Mouse (Mus musculus) layer of hippocampus, adult 8-10 months (tissue): ENCODE measurements around the gene Fam50b. TPM values are rescaled to one million over a fixed set of nuclear protein-coding genes. Genes with fewer than 3 reads are reported as not detected.

Experiments
- DNase-seq, 2 experiments: peaks; one replicate each; pipeline ENCODE4 v3.0.0; 2022; ENCODE audit warnings: low spot score in 2 of 2
- total RNA-seq, 4 experiments: library from RNA; stranded (reverse); gene quantifications; 2 replicates each; pipeline ENCODE4 v1.2.4; 2022

Fam50b gene
- not detected for total RNA-seq

DNA sequence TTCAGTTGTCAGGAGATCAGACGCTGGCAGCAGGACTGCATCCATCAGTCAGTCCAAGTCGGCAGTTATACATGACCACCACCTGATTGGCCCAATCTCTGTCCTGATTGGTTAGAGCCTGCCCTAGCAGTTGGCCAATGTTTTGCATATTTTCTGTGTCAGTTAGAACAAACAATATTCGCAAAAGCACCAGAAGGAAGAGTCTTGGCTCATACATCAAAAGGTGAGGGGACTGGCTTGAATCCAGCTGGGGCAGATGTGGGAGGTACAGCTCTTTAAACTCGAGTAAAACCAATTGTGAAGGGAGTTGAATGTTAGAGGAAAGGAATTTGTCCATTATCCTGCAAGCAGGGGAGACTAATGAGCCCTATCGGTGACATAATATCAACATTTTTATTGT lies at the start of gene Fam50b:
Gene Fam50b (plus strand): TSS at position 165 of the 400 bp plus-strand sequence.
- DNase-seq, result no peak

DNA sequence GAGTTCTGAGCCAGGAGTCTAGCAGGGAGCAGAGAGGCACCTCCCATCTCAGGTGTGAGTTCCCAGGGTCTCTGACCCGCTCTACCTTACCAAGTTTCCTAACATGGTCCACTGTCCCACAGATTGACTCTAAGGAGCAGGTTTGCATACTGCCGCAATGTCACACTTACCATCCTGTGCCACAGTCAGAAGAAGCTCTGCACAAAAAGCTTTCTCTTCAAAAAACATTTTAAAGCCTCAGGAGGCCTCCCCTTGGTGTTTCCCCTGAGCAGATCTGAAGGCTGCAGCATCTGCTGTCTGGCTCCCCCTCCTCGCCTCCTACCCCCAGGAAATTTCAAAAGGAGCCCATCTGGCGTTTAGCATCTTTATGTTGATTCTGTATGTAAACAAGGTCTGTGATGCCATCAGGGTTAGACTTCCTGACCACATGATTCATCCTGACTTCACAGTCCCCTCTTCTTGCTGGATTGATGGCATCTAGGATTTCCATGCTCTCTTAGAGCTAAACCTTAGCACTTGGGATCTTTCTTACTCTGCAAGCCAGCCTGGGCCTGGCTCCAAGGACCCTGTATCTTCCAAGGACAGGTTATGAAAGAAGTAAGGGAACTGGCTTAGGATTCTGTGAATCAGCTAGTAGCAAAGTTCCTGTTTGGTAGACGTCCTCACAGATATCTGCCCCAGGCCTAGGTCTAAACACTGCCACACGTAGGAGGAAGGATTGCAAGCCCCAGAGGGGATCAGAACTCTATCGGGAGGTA lies 49.5 kb upstream of the Fam50b start:
- no peak for DNase-seq

GRCm38 (mm10) chr13:34691049-34691448 lies 43.6 kb upstream of the Fam50b start:
- no peak for DNase-seq

DNA sequence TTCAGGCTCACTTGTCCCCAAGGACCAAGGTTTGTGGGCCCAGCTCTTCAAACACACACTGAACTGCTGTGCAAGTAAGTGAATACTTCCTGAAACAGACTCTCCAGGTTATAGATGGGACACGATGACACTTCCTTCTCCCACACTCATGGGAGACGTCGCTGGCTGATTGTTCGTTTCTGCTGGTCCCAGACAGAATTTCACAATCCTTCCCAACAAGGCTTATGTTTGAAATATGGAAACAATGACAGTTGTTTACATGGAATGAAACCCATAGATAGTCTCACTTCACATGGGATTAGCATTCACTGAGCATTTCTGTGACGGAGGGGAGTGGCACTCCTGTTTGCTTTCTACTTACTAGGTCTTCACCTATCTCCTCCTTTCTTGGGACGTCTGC lies 41.5 kb upstream of the Fam50b start:
- DNase-seq, result no peak

DNA sequence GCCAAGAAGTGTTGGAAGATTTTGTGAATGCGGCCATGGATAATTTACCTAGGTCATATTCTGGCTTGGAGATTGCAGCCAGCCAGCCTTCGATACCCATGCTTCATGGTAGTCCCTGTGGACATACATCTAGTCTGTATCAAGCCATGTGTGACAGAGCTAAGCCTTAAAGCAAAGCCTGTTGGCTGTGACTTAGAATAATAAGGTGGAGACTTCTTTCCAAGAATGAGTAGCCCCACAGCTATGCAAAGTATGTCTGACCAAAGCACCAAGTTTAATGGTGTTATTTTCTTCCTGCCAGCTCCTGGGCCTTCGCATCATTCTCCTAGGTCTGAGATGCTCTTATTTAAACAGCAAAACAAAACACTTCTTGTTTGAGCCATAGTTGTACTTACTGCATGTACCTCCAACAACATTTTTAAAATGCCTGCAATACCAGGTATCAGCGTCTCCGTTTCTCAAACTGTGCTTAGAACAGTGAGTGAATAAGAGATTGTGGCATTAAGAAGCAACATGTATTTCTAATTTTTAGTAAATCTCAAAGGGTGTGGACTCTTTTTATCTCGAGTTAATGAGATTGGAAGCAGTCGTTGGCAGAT lies 37.8 kb upstream of the Fam50b start:
- DNase-seq, result no peak

- no peak for DNase-seq
These were observed 34.6 kb upstream of the Fam50b start for GRCm38 (mm10) chr13:34700091-34700490.

DNA sequence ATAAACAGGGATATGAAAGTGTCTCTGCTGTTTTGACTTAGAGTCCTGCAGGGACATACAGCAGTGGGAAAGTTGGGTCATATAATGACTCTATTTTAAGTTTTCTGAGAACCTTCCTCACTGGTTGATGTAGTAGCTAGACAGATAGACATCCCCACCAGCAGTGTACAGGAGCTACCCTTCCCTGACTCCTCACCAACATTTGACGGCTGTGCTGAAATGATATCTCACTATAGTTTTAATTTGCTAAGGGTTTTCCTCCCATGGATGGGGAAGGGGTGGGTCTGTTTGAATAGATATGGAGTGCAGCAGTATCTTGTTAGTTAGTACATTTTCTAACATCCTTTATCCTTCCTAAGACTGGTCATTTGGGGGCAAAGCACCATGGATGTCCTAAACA lies 34.0 kb upstream of the Fam50b start:
- no peak for DNase-seq

DNA sequence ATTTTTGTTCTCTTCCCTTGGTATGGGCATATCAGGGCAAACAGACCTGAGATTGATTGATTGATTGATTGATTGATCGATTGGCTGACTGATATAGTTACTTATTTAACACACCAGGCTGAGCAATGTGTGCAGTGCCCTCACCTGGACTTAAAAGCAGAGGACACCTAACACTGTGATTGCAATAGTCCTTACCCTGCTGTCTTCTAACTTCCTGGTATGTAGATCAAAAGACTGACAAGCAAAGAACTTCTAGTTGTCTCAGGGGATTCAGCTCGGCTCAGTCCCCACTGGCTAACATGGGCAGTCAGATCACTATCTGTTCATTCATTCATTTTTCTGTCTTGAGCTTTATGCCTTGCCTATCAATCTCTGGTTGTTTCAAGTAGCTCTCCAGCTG lies 31.3 kb upstream of the Fam50b start:
- no peak for DNase-seq

DNA sequence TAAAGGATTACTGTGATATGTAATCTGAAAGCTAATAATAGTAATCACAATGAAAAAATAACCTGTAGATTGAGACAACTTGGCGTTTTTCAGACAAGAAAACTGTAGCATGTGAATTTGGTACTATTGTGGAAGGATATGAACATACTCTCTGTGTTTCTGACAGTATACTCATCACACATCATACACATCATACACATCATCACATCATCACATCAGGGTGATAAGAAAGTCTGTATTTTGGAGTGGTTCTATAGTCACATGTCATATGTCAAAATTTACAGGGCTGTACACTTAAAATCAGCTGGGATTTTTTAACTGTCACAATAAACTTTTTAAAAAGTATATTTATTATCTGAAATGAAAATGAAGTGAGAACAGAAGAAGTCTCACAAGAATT lies 30.9 kb upstream of the Fam50b start:
- no peak for DNase-seq

GRCm38 (mm10) chr13:34704835-34705234 lies 29.8 kb upstream of the Fam50b start:
- DNase-seq, result no peak

DNA sequence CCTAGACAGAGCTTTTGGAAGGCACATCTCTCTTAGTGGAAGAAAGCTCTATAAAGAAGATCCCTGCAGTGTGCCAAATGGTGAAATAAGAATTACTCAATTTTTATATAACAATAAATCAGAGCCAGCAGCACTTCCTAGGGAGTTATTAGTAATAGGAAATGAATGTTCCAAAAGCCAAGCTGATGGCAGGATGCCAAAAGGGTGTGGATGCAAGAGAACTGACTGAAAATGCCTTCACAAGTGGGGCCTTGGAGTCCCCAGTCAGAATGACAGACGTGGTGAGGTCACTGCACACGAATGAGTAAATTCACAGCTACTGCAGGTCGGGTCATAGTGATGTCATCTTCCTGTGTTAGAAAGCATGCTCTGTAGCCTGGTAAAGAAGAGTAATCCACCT lies 25.7 kb upstream of the Fam50b start:
- peak; percentile 55 to 77 for DNase-seq

GRCm38 (mm10) chr13:34709566-34709965 lies 25.1 kb upstream of the Fam50b start:
- DNase-seq, result no peak

- no peak for DNase-seq
These were observed 23.2 kb upstream of the Fam50b start for GRCm38 (mm10) chr13:34711410-34711809.

GRCm38 (mm10) chr13:34712881-34713280 lies 21.8 kb upstream of the Fam50b start:
- no peak for DNase-seq

DNA sequence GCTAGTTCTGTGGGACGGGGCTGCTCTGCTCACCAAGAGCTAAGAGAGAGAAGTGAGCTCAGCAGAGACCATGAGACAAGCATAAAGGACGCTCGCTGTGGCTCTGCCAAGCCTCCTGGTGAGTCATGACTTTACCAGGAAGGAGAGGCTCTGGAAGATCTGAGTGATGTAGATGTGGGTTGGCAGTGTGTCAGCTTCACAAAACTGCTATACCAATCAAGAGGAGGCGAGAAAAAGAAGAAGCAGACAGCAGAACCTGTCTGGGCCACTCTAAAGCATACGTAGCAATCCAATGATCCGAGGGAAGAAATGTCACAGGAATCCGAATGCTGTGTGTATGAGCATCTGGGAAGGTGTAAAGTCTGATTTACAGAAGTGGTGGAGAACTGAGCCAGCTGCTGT lies 19.2 kb upstream of the Fam50b start:
- DNase-seq, result peak; percentile 27 to 44

DNA sequence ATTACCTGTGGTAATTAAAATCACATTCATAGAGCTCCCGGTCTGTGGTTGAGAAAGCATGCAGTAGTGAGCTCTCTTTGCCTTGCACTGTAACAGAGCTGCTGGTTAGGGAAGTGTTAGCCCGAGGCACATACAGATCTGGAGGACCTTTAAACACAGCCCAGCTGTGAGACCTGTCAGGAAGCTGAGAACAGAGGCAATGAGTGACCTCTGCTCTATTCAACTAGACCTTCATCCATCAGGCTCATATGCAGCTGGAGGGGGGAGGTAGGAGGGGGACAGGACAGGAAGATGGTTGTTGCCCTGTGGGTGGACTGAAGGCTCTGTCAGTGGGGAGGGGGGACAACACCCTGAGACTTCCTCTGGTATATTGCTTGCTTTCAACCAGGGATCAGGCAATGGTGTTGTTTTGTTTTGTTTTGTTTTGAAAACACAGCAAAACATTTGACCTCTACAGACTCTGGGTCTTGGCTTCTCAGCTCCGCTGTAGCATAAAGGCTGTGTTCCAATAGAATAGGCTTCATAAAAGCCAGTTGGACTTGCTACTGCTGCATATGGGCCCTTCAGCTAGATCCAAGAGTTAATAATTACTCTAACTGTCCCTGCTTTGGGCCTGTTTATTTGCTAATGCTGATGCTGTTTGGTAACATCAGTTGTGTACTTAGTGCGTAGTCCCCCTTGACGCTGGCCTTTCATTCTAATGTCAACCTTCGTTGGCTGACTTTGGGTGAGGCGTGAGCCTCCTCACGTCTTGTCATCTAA lies 9.6 kb upstream of the Fam50b start:
- no peak for DNase-seq

- peak; percentile 16 to 18 for DNase-seq
These were observed 8.7 kb upstream of the Fam50b start for GRCm38 (mm10) chr13:34725800-34726476.

DNA sequence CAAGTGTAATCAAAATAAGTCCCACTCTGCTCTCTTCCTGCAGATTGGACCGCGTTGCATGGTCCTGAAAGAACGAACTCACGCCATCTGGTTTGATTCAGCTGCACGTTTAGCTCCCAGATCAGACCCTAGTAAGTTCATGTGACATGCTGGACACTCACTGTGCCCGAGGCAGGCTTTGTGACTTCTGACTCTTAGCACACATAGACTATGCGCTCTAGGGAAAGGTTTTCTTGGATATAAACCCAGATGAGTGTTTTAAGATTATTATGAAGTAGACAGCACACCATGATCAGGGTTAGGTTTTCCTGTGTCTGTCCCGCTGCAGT lies 8.2 kb upstream of the Fam50b start:
- no peak for DNase-seq

DNA sequence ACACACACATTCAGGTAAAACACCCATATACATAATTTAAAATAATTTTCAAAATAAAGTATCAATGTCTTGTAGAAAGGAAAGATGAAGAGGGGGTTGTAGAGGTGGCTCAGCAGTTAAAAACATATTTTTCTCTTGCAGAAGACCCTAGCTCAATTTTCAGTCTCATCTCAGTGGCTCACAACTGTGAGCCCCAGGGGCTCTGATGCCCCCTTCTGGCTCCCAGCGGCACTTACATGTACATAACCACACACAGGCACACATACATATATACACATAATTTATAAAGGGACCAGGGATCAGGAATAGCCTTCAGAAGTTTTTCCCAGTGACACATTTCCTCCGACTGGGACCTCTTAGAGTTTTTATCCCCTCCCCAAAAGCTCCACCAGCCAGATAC lies 7.6 kb upstream of the Fam50b start:
- DNase-seq, result no peak

DNA sequence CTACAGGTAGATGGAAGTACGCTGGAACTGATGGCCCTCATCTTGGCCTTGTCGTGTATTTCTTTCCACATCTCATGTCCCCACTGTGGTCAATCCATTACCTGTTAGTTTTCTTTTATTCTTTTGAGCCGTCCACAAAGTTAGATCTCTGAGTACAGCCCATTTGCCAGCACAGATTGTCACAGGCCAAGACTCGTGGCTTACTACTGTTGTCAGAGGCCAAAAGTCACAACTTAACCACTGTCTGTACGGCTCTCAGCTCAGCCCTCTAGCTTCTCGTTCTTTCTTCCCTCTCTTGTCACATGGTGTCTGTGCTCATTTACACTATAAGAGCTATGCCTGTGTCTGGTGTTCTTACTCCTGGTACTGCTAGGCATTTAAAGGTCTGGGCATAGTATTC lies 3.1 kb upstream of the Fam50b start:
- no peak for DNase-seq

- DNase-seq, result no peak
These were observed 870 bp upstream of the Fam50b start for GRCm38 (mm10) chr13:34733780-34734179.
